Mouse (Mus musculus) activated CD4-positive, CD25-positive, alpha-beta regulatory T cell, adult 9 weeks (primary cell): Measurements from ENCODE around the gene Fbxo40. TPM values are rescaled to one million over a fixed set of nuclear protein-coding genes. Genes with fewer than 3 reads are reported as not detected.

Experiments
- polyA plus RNA-seq: library from polyadenylated mRNA; unstranded; fragments of 100-300 nt; shearing (Covaris generic); gene quantifications from one replicate; pipeline ENCODE4 v1.2.1, GENCODE M21; 2017

The Fbxo40 gene
- 0.09 TPM for polyA plus RNA-seq

DNA sequence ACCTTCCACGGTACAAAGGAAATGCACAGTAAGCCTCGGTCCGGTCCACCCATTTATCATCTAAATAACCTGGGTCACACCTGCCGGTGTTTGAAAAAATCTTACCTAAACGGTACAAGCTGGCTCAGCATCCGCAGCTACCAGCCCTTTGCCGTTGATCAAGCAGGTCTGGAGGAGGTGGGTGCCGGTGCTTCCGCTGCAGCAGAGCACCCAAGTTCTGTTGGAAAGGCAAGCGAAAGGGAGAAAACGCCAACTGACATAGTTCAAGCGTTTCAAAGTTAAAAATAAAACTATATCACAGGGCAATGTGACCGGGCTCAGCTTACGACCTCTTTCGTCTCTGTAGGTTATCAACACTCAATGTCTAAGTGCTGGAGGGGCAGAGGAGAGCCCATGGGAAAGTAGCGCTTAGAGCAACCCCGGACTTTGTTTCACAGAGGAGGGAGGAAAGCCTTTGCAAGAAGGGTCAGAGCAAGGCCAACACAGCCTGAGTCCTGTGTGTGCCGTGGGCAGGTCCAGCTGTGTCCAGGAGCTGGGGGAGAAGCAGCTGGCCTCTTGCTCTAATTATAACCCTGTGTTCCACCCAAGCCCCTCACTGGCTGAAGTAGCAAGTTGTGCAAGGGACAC is at the start of gene Fbxo40:
TSS of gene Fbxo40 (minus strand) at position 469 of the 627 bp plus-strand sequence.

DNA sequence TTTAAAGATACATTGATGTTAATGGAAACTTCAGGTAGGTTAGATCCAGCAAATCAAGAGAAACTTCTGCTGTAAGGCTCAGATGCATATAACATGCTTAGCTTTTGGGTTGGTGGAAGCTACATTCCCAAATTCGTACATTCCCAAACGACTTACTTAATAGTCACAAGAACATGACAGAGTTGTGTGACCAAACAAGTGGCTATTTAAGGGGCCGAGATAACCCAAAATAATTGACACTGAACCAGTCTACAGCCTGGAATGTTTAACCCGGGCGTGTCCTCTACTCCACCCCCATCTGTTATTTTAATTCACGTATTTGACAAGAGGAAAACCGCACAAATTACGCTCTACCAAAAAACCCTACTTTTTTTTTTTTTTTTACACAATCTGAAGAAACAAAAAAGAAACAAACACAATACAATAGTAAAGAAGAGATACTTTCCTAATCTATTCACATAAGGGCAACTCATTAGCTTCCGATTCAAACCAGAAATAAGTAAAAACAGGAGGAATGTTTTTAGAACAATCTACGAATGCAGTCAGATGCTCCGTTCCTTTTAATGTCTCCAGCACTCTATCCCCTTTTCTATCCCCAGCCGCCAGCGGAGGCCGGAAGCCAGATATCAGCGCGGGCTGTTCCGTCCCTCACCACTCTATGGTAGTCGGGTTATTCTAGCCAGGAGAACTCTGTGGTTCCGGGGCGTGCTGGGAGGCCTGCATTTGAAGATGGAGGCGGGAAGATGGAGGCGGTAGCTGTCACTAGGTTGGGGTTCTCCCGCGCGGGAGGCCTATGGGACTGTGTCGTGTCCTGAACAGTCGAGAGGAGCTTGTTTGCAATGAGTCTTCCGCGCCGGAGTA is 21.0 kb upstream of the Fbxo40 start, which contains the start of gene Polq:
TSS of gene Polq (plus strand) at position 726 of the 861 bp plus-strand sequence.

DNA sequence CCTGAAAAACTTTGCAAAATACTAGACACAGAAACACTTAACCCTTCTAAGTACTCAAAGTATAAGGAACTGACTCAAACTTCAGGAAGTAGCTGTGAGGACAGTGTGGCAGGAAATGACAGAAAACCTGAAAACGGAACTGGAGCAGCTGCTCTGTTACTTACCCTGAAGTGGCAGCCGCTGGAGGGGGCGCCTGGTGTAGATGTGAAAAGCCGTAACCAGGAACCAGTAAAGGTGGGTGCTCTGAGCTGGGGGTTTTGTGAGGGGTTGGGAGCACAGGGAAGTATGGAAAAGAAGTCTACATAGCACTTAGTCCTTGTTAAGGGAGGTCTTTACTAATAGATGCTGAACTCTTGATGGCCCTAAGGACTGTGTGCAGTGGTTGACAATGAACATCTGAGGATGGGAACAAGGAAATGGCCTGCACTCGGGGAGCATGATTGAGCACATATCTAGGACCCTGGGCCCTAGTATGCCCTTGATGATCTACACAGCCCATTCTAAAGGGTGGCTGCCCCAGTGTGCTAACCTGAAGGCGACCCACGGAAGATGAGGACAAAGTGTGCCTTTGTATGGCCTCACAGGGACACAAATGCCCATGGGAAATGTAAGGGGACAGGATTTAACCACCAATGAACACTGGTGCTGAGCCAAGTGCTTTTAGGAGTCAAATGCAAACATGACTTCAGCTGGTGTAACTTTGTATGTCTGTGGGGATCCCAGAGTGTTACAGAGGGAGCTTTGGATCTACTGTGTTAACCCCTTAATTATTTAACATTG is 55.2 kb downstream of the Fbxo40 start, which contains the start of gene Hcls1:
TSS of gene Hcls1 (plus strand) at position 143 of the 780 bp plus-strand sequence.

Other genes with a start within 250 kb of the Fbxo40 start
- gene Slc15a2, start 205.5 kb downstream of the Fbxo40 start, polyA plus RNA-seq, result 3.3 TPM
- 15.3 TPM for gene Iqcb1, start 162.1 kb downstream of the Fbxo40 start, polyA plus RNA-seq
- gene Eaf2, start 115.5 kb downstream of the Fbxo40 start, polyA plus RNA-seq, result 0.87 TPM
- 44.0 TPM for gene Golgb1, start 115.3 kb downstream of the Fbxo40 start, polyA plus RNA-seq
- gene Hcls1, start 55.5 kb downstream of the Fbxo40 start, polyA plus RNA-seq, result 219 TPM
- gene Polq, start 21.3 kb upstream of the Fbxo40 start, polyA plus RNA-seq, result 1.9 TPM